Mouse (Mus musculus) spleen, postnatal 36 days (tissue): Measurements from ENCODE around the gene Pde9a.

ENCODE experiments used
- DNase-seq, 2 experiments: peaks; one replicate each; pipeline ENCODE4 v3.0.0; 2022; ENCODE audit warnings: low spot score in 2 of 2, mixed read lengths in 1 of 2

The Pde9a gene

GRCm38 (mm10) chr17:31462506-31462905, 76.5 kb downstream of the Pde9a start:
- DNase-seq, result no peak

DNA sequence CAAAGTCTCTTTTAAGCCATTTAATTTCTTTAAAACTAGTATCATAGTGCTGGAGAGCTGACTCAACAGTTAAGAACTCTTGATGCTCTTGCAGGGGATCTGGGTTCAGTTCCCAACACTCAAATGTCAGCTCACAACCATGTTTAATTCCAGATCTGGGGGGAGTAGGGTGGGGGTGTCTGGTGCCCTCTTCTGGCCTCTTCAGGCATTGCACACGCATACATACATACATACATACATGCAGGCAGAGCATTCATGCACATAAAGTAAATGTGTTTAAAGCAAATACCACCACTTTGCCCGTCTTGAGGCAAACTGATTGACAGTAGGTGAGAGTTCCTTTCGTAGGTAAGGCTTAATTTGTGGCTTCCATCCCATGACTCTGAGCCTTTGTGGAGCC, 80.8 kb downstream of the Pde9a start:
- DNase-seq, result no peak

- DNase-seq, result no peak
Measured at GRCm38 (mm10) chr17:31468496-31468895, 82.5 kb downstream of the Pde9a start.

- no peak for DNase-seq
Measured at GRCm38 (mm10) chr17:31470766-31471418, 84.9 kb downstream of the Pde9a start.

- DNase-seq, result no peak
Measured at GRCm38 (mm10) chr17:31474388-31474787, 88.4 kb downstream of the Pde9a start.

DNA sequence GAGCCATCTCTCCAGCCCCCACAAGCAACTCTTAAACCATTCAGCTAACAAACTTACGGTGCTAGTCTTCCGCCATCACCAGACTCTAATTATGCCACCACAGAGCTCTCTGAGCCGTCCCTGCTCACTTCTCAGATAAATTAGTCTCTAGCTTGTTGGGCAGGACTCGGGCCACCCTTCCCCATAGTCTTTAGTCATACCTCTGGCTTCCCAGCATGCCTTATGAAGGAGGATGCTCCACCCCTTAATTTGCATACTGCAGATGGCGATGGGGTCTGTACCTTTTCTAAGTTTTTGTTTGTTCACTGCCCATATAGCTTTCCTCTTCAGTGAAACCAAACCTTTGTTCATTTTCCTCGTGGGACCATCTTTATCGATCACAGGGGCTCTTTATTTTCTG, 92.6 kb downstream of the Pde9a start:
- DNase-seq, result no peak

GRCm38 (mm10) chr17:31479108-31479844, 93.3 kb downstream of the Pde9a start:
- no peak for DNase-seq

DNA sequence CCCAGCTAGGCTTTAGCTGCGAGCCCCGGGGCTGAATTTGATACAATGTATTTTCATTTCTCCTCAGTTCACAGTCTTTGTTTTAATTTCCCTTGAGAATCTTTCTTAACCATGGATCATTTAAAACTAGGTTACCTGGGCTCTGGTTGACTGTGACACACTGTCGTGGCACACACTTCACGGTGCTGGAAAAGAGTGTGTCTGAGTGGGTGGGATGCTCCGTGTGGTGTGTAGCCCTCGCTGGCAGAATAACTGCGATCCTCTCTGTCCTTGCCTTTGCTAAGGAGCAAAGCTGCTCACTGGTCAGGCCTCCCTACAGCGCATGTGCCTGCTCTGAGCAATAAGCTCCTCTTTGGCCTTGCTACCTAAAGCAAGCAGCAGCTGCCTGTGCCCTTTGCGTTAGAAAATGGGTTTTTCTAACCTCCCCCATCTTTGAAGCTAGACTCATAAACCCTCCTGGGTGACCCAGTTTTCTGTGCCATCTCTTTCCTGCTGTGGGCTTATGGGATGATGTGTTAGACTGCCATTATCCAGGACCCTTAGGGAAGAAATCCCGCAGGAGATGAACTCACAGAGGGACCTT, 100.7 kb downstream of the Pde9a start:
- no peak for DNase-seq

- DNase-seq, result no peak
Measured at GRCm38 (mm10) chr17:31487433-31488060, 101.5 kb downstream of the Pde9a start.

GRCm38 (mm10) chr17:31491355-31491754, 105.3 kb downstream of the Pde9a start:
- no peak for DNase-seq

GRCm38 (mm10) chr17:31492416-31492815, 106.4 kb downstream of the Pde9a start:
- peak; percentile 43 to 52 for DNase-seq

GRCm38 (mm10) chr17:31494989-31495388, 109.0 kb downstream of the Pde9a start:
- DNase-seq, result no peak

- no peak for DNase-seq
Measured at GRCm38 (mm10) chr17:31497726-31498125, 111.7 kb downstream of the Pde9a start.

GRCm38 (mm10) chr17:31499725-31500124, 113.7 kb downstream of the Pde9a start:
- no peak for DNase-seq

DNA sequence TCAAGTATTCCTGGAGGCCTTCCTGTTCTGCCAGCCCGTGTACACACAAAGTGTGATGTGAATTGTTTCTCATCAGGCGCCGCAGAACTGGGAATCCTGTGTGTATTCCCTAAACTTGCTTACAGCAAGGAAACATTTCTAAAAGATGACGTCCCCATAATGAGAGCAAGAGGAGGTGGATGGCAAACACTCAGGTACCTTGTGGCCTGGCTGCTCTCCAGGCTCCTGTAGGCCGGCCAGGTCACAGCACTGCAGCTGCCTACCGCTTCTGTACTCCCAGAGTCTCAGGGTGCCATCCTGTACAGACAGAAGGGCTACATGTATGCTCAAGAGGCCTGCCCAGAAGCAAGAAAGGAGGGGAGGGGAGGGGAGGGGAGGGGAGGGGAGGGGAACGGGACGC, 114.4 kb downstream of the Pde9a start:
- DNase-seq, result no peak

GRCm38 (mm10) chr17:31500908-31501307, 114.9 kb downstream of the Pde9a start:
- DNase-seq, result no peak

DNA sequence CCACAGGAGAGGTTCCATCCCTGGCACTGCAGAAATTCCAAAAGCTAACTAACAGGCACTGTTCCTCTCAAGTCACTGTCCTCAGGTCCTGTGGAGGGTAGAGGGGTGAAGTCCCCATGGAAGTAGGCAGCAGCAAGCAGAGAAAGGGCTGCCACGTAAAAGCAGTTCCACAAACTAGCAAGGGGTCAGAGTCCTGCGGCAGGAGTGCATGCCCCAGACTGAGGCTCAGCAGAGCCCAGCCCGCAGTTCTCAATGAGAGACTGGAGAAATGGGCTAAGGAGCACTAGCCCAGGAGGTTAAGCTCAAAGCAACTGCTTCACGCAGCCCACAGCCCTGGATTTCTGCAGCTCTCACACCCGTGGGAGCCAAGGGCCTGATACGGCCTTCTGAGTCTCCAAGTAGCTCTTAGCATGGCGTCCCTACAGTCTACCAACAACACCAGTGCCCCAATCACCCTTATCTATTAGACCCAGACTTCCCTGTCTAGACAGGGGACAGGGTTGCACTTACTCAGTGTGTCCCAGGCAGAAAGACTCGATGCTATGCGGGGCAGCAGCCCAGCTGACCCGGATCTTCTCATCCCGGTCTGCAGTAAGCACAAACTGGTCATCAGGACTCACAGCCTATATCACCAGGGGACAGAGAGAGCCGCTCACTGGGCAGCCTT, 116.4 kb downstream of the Pde9a start:
- DNase-seq, result no peak

GRCm38 (mm10) chr17:31503337-31503736, 117.3 kb downstream of the Pde9a start:
- no peak for DNase-seq

DNA sequence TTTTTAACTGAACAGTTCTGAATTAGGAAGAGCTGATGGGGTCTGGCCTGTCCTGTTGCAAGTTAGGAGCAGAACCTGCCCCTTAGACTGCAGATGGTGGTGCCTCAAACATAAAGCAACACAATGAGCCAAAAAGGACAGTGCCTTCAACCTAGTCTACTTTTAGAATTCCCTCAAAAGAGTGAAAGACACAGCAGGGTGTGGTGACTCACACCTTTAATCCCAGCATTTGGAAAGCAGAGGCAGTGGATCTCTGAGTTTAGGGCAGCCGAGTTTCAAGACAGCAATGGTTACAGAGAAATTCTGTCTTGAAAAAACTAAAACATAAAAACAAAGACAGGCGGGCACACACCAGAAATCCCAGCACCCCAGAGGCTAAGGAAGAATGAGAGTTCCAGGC, 117.9 kb downstream of the Pde9a start:
- no peak for DNase-seq

GRCm38 (mm10) chr17:31505013-31505412, 119.0 kb downstream of the Pde9a start:
- no peak for DNase-seq

DNA sequence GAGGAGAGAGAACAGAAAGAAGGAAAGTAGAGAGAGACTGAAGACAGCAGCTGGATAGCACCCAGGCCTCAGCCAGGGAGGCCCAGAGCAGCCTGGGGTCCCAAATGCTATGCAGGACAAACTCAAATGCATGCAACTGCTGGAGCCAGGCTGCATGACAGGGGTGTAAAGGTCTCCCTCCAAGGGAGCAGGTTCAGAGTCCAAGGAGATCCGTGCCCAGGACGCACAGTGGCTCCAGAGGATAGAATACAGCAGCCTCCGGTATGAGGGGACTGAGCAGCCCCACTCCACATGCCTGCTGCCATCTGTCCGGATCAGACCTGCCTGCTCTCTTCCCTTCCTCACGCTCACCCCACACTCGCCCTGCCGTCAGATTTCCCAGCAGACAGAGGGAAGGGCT, 120.3 kb downstream of the Pde9a start:
- DNase-seq, result no peak

DNA sequence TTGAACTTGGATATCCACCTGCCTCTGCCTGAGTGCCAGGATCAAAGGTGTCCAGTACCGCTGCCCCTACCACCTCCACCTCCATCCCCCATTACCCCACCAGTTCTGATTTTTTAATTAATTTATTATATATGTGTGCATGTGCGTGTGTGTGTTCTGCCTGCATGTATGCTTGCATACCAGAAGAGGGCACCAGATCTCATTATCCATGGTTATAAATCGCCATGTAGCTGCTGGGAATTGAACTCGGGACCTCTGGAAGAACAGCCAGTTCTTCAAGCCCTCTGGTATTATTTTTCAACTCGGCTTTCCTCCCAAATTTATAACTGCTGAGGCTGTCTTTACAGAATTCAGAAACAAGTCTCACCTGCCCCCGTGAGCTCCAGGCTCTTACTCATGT, 124.9 kb downstream of the Pde9a start:
- DNase-seq, result no peak
